Mouse (Mus musculus): ENCODE measurements around the gene Rhoj. TPM values are rescaled to one million over a fixed set of nuclear protein-coding genes. Genes with fewer than 3 reads are reported as not detected.
A peak's percentile ranks its signal among the peaks of the same experiment; 100 is the strongest.

Rhoj gene
- total and polyA plus RNA-seq, 3 experiments: 30.1 to 42.6 (median 37.1) TPM

DNA sequence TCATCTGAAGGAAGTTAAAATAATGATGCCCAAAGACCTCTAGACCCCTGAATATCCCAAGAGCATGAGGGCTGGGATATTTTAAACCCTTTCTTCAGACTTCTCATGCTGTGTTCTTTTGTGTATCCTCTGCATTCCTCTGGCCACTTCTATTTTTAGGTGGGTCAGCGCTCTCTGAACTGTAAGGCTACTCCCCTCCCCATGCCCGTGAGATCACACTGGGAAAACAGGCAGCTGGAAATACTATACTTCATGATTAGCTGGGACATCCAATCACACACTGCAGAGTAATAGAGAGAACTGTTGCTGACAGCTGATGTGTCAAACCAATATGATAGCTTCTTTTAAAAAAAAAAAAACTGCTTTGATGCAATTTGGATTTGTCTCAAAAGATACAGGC lies 51.4 kb downstream of the Rhoj start:
- Histone ChIP-seq H3K4me3 (no peak overlapping the region), H3K27me3 (ENCODE audit: control insufficient read depth, insufficient read depth, low read length) (no peaks in the 10 kb centered on the region), H3K79me2 (replicated peaks; ENCODE audit: control insufficient read depth, insufficient read depth, low read length) (peaks cover 2% of the 10 kb centered on the region; the same call in 1 of the 2 replicates), H3K9ac (ENCODE audit: low read depth, low read length) (no peak overlapping the region), H3K36me3 (ENCODE audit: control insufficient read depth, insufficient read depth, low read length) (peaks cover 20% of the 10 kb centered on the region), H3K27ac (peak overlapping the region; percentile 70), H3K4me1 (ENCODE audit: control insufficient read depth, insufficient read depth, low read length) (peaks cover 22% of the 10 kb centered on the region)
- DNase-seq: peak in 1 of 2 experiments; percentile 20
- intact Hi-C loops (cut with DNase I): loop anchor here (2.0 to 5.0 kb wide), 2 partner anchors 37 to 51 kb away; partner anchors contain the start of gene Rhoj
- no peak for TF ChIP-seq EP300 (IDR thresholded peaks at IDR 0.05; ENCODE audit: insufficient read depth, low read depth, low read length)
- no peak for TF ChIP-seq POLR2A (IDR thresholded peaks at IDR 0.05; ENCODE audit: insufficient read depth, low read depth, low read length)
- TF ChIP-seq CTCF (IDR thresholded peaks at IDR 0.05): no peak
- WGBS: 23% methylated on average over 2 of the region's 2 CpGs

- Histone ChIP-seq H3K79me2 (replicated peaks; ENCODE audit: control insufficient read depth, insufficient read depth, low read length) (peaks cover 2% of the 10 kb centered on the region; the same call in 1 of the 2 replicates), H3K27me3 (ENCODE audit: control insufficient read depth, insufficient read depth, low read length) (no peaks in the 10 kb centered on the region), H3K36me3 (ENCODE audit: control insufficient read depth, insufficient read depth, low read length) (peaks cover 15% of the 10 kb centered on the region), H3K4me3 (no peak overlapping the region), H3K9ac (ENCODE audit: low read depth, low read length) (no peak overlapping the region), H3K4me1 (ENCODE audit: control insufficient read depth, insufficient read depth, low read length) (peaks cover 18% of the 10 kb centered on the region), H3K27ac (peak overlapping the region; percentile 70)
- DNase-seq: peak; percentile 36 to 38
- 24% methylated on average over 5 of the region's 5 CpGs for WGBS
- TF ChIP-seq EP300 (IDR thresholded peaks at IDR 0.05; ENCODE audit: insufficient read depth, low read depth, low read length) (no peak), CTCF (IDR thresholded peaks at IDR 0.05) (no peak), POLR2A (IDR thresholded peaks at IDR 0.05; ENCODE audit: insufficient read depth, low read depth, low read length) (no peak)
- intact Hi-C loops (cut with DNase I): loop anchor here (2.0 to 5.0 kb wide), 2 partner anchors 38 to 51 kb away; partner anchors contain the start of gene Rhoj
These were observed 51.9 kb downstream of the Rhoj start for GRCm38 (mm10) chr12:75359921-75360482.

DNA sequence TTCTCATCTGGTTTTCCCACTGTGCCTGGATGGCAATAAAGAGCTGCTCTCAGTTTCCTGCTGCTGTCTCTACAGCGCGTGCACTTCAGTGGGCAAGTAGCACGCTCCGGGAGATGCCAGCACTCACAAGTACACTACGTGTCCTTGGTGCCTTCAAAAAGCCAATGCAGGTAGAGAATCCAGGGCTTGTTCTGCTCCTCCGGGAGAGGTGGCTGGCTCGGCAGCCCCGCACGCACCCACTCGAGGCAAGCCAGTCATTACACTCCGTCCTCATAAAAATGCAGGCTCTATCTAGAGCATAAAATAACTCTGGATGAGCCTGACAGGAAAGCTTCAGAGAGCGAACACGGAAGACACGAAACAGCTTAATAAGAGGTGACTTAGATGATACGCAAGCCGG lies 54.3 kb downstream of the Rhoj start:
- H3K79me2 ChIP-seq (replicated peaks; ENCODE audit: control insufficient read depth, insufficient read depth, low read length): no peaks in the 10 kb centered on the region
- peaks cover 19% of the 10 kb centered on the region for H3K36me3 ChIP-seq (ENCODE audit: control insufficient read depth, insufficient read depth, low read length)
- no peaks in the 10 kb centered on the region for H3K27me3 ChIP-seq (ENCODE audit: control insufficient read depth, insufficient read depth, low read length)
- no peak overlapping the region for H3K9ac ChIP-seq (ENCODE audit: low read depth, low read length)
- no peak for TF ChIP-seq EP300 (IDR thresholded peaks at IDR 0.05; ENCODE audit: insufficient read depth, low read depth, low read length)
- no peak for TF ChIP-seq POLR2A (IDR thresholded peaks at IDR 0.05; ENCODE audit: insufficient read depth, low read depth, low read length)
- TF ChIP-seq CTCF (IDR thresholded peaks at IDR 0.05): no peak
- H3K4me1 ChIP-seq (ENCODE audit: control insufficient read depth, insufficient read depth, low read length): peaks cover 25% of the 10 kb centered on the region
- no peak overlapping the region for H3K4me3 ChIP-seq
- 93% methylated on average over 16 of the region's 16 CpGs for WGBS
- intact Hi-C loops (cut with DNase I): no loop called here
- DNase-seq: peak in 1 of 2 experiments; percentile 16
- H3K27ac ChIP-seq: no peak overlapping the region

DNA sequence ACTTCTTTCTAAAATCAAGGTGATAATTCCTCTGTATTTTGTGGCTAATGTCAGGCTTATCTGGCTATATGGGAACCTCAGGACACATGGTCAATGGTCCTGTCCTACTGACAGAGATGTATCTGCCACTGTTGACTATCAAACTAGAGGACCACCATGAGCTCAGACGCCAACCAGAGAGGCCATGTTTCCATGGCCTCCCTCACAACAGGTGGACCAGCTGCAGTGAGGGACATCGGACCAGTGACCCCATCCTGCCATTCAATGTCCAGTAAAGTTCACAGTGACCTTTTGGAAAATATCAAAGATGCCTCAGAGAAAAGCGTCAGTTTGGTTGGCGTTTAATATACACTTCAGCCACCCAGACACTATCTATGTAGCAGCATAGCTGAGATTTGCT lies 56.3 kb downstream of the Rhoj start:
- H3K4me1 ChIP-seq (ENCODE audit: control insufficient read depth, insufficient read depth, low read length): peaks cover 28% of the 10 kb centered on the region
- H3K36me3 ChIP-seq (ENCODE audit: control insufficient read depth, insufficient read depth, low read length): peaks cover 22% of the 10 kb centered on the region
- H3K79me2 ChIP-seq (replicated peaks; ENCODE audit: control insufficient read depth, insufficient read depth, low read length): no peaks in the 10 kb centered on the region
- H3K27ac ChIP-seq: no peak overlapping the region
- H3K4me3 ChIP-seq: no peak overlapping the region
- WGBS: 96% methylated on average over 4 of the region's 4 CpGs
- no peaks in the 10 kb centered on the region for H3K27me3 ChIP-seq (ENCODE audit: control insufficient read depth, insufficient read depth, low read length)
- intact Hi-C loops (cut with DNase I): no loop called here
- TF ChIP-seq POLR2A (IDR thresholded peaks at IDR 0.05; ENCODE audit: insufficient read depth, low read depth, low read length): no peak
- TF ChIP-seq CTCF (IDR thresholded peaks at IDR 0.05): no peak
- TF ChIP-seq EP300 (IDR thresholded peaks at IDR 0.05; ENCODE audit: insufficient read depth, low read depth, low read length): no peak
- no peak overlapping the region for H3K9ac ChIP-seq (ENCODE audit: low read depth, low read length)
- DNase-seq: peak in 1 of 2 experiments; percentile 10

GRCm38 (mm10) chr12:75365621-75366124 lies 57.6 kb downstream of the Rhoj start:
- Histone ChIP-seq H3K4me1 (ENCODE audit: control insufficient read depth, insufficient read depth, low read length) (peaks cover 25% of the 10 kb centered on the region), H3K79me2 (replicated peaks; ENCODE audit: control insufficient read depth, insufficient read depth, low read length) (no peaks in the 10 kb centered on the region), H3K36me3 (ENCODE audit: control insufficient read depth, insufficient read depth, low read length) (peaks cover 18% of the 10 kb centered on the region), H3K9ac (ENCODE audit: low read depth, low read length) (no peak overlapping the region), H3K4me3 (no peak overlapping the region), H3K27ac (peak overlapping the region; percentile 24), H3K27me3 (ENCODE audit: control insufficient read depth, insufficient read depth, low read length) (no peaks in the 10 kb centered on the region)
- intact Hi-C loops (cut with DNase I): loop anchor here (5.0 kb wide), 1 partner anchor 83 kb away; no protein-coding TSS in a partner anchor
- DNase-seq: peak in 1 of 2 experiments; percentile 32
- WGBS: 48% methylated on average over 14 of the region's 14 CpGs
- TF ChIP-seq EP300 (IDR thresholded peaks at IDR 0.05; ENCODE audit: insufficient read depth, low read depth, low read length): no peak
- no peak for TF ChIP-seq POLR2A (IDR thresholded peaks at IDR 0.05; ENCODE audit: insufficient read depth, low read depth, low read length)
- TF ChIP-seq CTCF (IDR thresholded peaks at IDR 0.05): no peak

- H3K79me2 ChIP-seq (replicated peaks; ENCODE audit: control insufficient read depth, insufficient read depth, low read length): no peaks in the 10 kb centered on the region
- H3K27ac ChIP-seq: peak overlapping the region; percentile 65
- H3K27me3 ChIP-seq (ENCODE audit: control insufficient read depth, insufficient read depth, low read length): no peaks in the 10 kb centered on the region
- WGBS: 87% methylated on average over 6 of the region's 6 CpGs
- intact Hi-C loops (cut with DNase I): loop anchor here (5.0 kb wide), 1 partner anchor 85 kb away; no protein-coding TSS in a partner anchor
- H3K36me3 ChIP-seq (ENCODE audit: control insufficient read depth, insufficient read depth, low read length): peaks cover 15% of the 10 kb centered on the region
- peaks cover 25% of the 10 kb centered on the region for H3K4me1 ChIP-seq (ENCODE audit: control insufficient read depth, insufficient read depth, low read length)
- no peak overlapping the region for H3K4me3 ChIP-seq
- DNase-seq: peak in 1 of 2 experiments; percentile 16
- TF ChIP-seq CTCF (IDR thresholded peaks at IDR 0.05): no peak
- TF ChIP-seq EP300 (IDR thresholded peaks at IDR 0.05; ENCODE audit: insufficient read depth, low read depth, low read length): no peak
- no peak for TF ChIP-seq POLR2A (IDR thresholded peaks at IDR 0.05; ENCODE audit: insufficient read depth, low read depth, low read length)
- H3K9ac ChIP-seq (ENCODE audit: low read depth, low read length): no peak overlapping the region
These were observed 59.2 kb downstream of the Rhoj start for GRCm38 (mm10) chr12:75367371-75367770.

All from heart, adult 2 months (tissue).